Mouse (Mus musculus): ENCODE results near the gene Ctps. TPM values are rescaled to one million over a fixed set of nuclear protein-coding genes. Genes with fewer than 3 reads are reported as not detected.

Gene Ctps
- total RNA-seq, 2 experiments from 2014 or later: 11.3 to 15.1 TPM

Other genes with a start within 250 kb of the Ctps start
- 10 to 100 TPM; 43.5 to 46.9 TPM for gene Scmh1, start 165.0 kb downstream of the Ctps start, total RNA-seq (2021)
- under 1 TPM in 1 of 2 experiments, not detected in 1; 0.25 TPM for gene Slfnl1, start 38.0 kb downstream of the Ctps start, total RNA-seq (2021)
- not detected for gene Gm8439, start 18.5 kb upstream of the Ctps start, total RNA-seq (2021)
- gene Cited4, start 96.3 kb upstream of the Ctps start, total RNA-seq (2021): 10 to 100 TPM; 11.9 to 18.0 TPM
- gene Kcnq4, start 178.3 kb upstream of the Ctps start, total RNA-seq (2021): 10 to 100 TPM; 14.2 to 17.0 TPM

Data from gastrocnemius, adult 18-20 months (tissue).